Mouse (Mus musculus) heart, adult 2 months (tissue): ENCODE data around the gene Fitm1. TPM values are rescaled to one million over a fixed set of nuclear protein-coding genes. Genes with fewer than 3 reads are reported as not detected.

Experiments
- DNase-seq, 2 experiments: peaks; one replicate each; pipeline ENCODE4 v3.0.0; 2021
- H3K27ac ChIP-seq: fragments of 200-600 bp; 2 replicates; pipeline ENCODE4 v1.8.1; 2022
- H3K27me3 ChIP-seq: fragments of 200-500 bp; 2 replicates; pipeline ENCODE4 v1.6.1; 2012; ENCODE audit warnings: mild to moderate bottlenecking, low read length, inconsistent platforms, mixed read lengths; ENCODE audit not compliant: control insufficient read depth, insufficient read depth
- H3K36me3 ChIP-seq: fragments of 200-500 bp; 2 replicates; pipeline ENCODE4 v1.6.1; 2012; ENCODE audit warnings: low read length, inconsistent platforms; ENCODE audit not compliant: control insufficient read depth, insufficient read depth
- H3K4me1 ChIP-seq: fragments of 200-500 bp; 2 replicates; pipeline ENCODE4 v1.6.1; 2011; ENCODE audit warnings: low read length; ENCODE audit not compliant: control insufficient read depth, insufficient read depth
- H3K4me3 ChIP-seq: fragments of 200-600 bp; 2 replicates; pipeline ENCODE4 v1.8.1; 2022
- H3K79me2 ChIP-seq: fragments of 200-500 bp; replicated peaks from 2 replicates; pipeline ENCODE4 v1.6.1; 2012; ENCODE audit warnings: mild to moderate bottlenecking, inconsistent platforms, low read length, moderate library complexity, mixed read lengths; ENCODE audit not compliant: control insufficient read depth, insufficient read depth
- H3K9ac ChIP-seq: fragments of 200-500 bp; 2 replicates; pipeline ENCODE4 v1.6.1; 2012; ENCODE audit warnings: low read depth, mild to moderate bottlenecking, control low read depth, inconsistent platforms, low read length, mixed read lengths
- CTCF ChIP-seq: fragments of 200-600 bp; IDR thresholded peaks from 2 replicates; pipeline ENCODE4 v1.8.1; 2022; ENCODE audit warnings: antibody characterized with exemption, mild to moderate bottlenecking, moderate library complexity
- EP300 ChIP-seq: fragments of 200-500 bp; IDR thresholded peaks from 2 replicates; pipeline ENCODE4 v1.6.1; 2011; ENCODE audit warnings: low read depth, low read length, control low read depth; ENCODE audit not compliant: insufficient read depth
- POLR2A ChIP-seq: fragments of 200-500 bp; IDR thresholded peaks from 2 replicates; pipeline ENCODE4 v1.6.1; 2011; ENCODE audit warnings: mild to moderate bottlenecking, low read depth, low read length, control low read depth; ENCODE audit not compliant: insufficient read depth
- WGBS: fragments of 180-500 bp; shearing (Covaris S2); methylation state at CpG from one replicate; pipeline ENCODE4 v1.1.7; 2018; 5-methylcytosine and 5-hydroxymethylcytosine counted together
- intact Hi-C: fragments of 180-260 bp; cut with DNase I; formaldehyde crosslinking; loops from one replicate; pipeline ENCODE4 v1.15.1; 2025
- polyA plus RNA-seq: library from polyadenylated mRNA; depleted of rRNA; stranded (reverse); fragments of >200 nt; gene quantifications from 2 replicates; pipeline ENCODE4 v1.2.3, GENCODE M21; 2012
- total RNA-seq, 2 experiments: library from RNA; stranded (reverse); gene quantifications; 2 replicates each; pipeline ENCODE4 v1.2.3; 2021

Fitm1 gene
- total and polyA plus RNA-seq, 3 experiments, result 165 to 403 (median 187) TPM

GRCm38 (mm10) chr14:55603633-55604576 lies 28.5 kb downstream of the Fitm1 start:
- peak overlapping the region; percentile 97 for H3K27ac ChIP-seq
- H3K79me2 ChIP-seq, result no peaks in the 10 kb centered on the region
- H3K27me3 ChIP-seq, result no peaks in the 10 kb centered on the region
- intact Hi-C loops, result loop anchor here (2.0 to 5.0 kb wide), 4 partner anchors 13 to 107 kb away; partner anchors contain the start of genes A730061H03Rik, Dcaf11, Psme2 and Rnf31
- H3K4me3 ChIP-seq, result peak overlapping the region; percentile 71
- H3K9ac ChIP-seq, result peak overlapping the region; percentile 76
- WGBS, result 12% methylated on average over 19 of the region's 19 CpGs
- DNase-seq, result peak; percentile 92 to 93
- TF ChIP-seq EP300 (peak; percentile 90; the same call in 1 of the 2 replicates), POLR2A (peak; percentile 69), CTCF (no peak; the same call in 1 of the 2 replicates)
- H3K4me1 ChIP-seq, result peaks cover 12% of the 10 kb centered on the region
- peaks cover 10% of the 10 kb centered on the region for H3K36me3 ChIP-seq

- H3K4me1 ChIP-seq, result peaks cover 12% of the 10 kb centered on the region
- no peaks in the 10 kb centered on the region for H3K79me2 ChIP-seq
- no peaks in the 10 kb centered on the region for H3K27me3 ChIP-seq
- intact Hi-C loops, result loop anchor here (2.0 to 5.0 kb wide), 3 partner anchors 14 to 108 kb away; partner anchors contain the start of genes Psme2, Rnf31 and Tm9sf1
- no peak for DNase-seq
- no peak for TF ChIP-seq CTCF
- no peak for TF ChIP-seq POLR2A
- no peak for TF ChIP-seq EP300
- H3K9ac ChIP-seq, result peak overlapping the region; percentile 46
- 77% methylated on average over 11 of the region's 11 CpGs for WGBS
- H3K4me3 ChIP-seq, result peak overlapping the region; percentile 71
- peak overlapping the region; percentile 97 for H3K27ac ChIP-seq
- H3K36me3 ChIP-seq, result peaks cover 10% of the 10 kb centered on the region
Measured at GRCm38 (mm10) chr14:55604823-55605222, 29.4 kb downstream of the Fitm1 start.

- Histone ChIP-seq H3K79me2 (no peaks in the 10 kb centered on the region), H3K27me3 (no peaks in the 10 kb centered on the region), H3K36me3 (peaks cover 10% of the 10 kb centered on the region), H3K27ac (no peak overlapping the region), H3K9ac (no peak overlapping the region), H3K4me3 (no peak overlapping the region), H3K4me1 (peaks cover 12% of the 10 kb centered on the region)
- no peak for DNase-seq
- intact Hi-C loops, result loop anchor here (2.0 kb wide), 2 partner anchors 15 to 37 kb away; partner anchors contain the start of genes Psme2, Rnf31 and Tm9sf1
- TF ChIP-seq POLR2A (no peak), EP300 (no peak), CTCF (no peak)
- 76% methylated on average over 16 of the region's 16 CpGs for WGBS
Measured at GRCm38 (mm10) chr14:55605743-55606459, 30.5 kb downstream of the Fitm1 start.

- WGBS, result 92% methylated on average over 6 of the region's 6 CpGs
- no peaks in the 10 kb centered on the region for H3K27me3 ChIP-seq
- TF ChIP-seq EP300 (no peak), CTCF (no peak), POLR2A (no peak)
- intact Hi-C loops, result no loop called here
- H3K9ac ChIP-seq, result no peak overlapping the region
- peaks cover 10% of the 10 kb centered on the region for H3K36me3 ChIP-seq
- H3K4me3 ChIP-seq, result no peak overlapping the region
- H3K79me2 ChIP-seq, result no peaks in the 10 kb centered on the region
- H3K27ac ChIP-seq, result no peak overlapping the region
- no peak for DNase-seq
- H3K4me1 ChIP-seq, result peaks cover 10% of the 10 kb centered on the region
Measured at GRCm38 (mm10) chr14:55608339-55608738, 32.9 kb downstream of the Fitm1 start.

GRCm38 (mm10) chr14:55613346-55613745 lies 37.9 kb downstream of the Fitm1 start:
- TF ChIP-seq POLR2A (no peak), CTCF (no peak), EP300 (no peak)
- intact Hi-C loops, result no loop called here
- no peak overlapping the region for H3K27ac ChIP-seq

More at GRCm38 (mm10) chr14:55613346-55613745, 37.9 kb downstream of the Fitm1 start:
- no peaks in the 10 kb centered on the region for H3K4me1 ChIP-seq
- H3K27me3 ChIP-seq, result no peaks in the 10 kb centered on the region
- DNase-seq, result no peak
- 46% methylated on average over 6 of the region's 6 CpGs for WGBS
- H3K4me3 ChIP-seq, result no peak overlapping the region
- H3K9ac ChIP-seq, result no peak overlapping the region
- H3K36me3 ChIP-seq, result no peaks in the 10 kb centered on the region
- no peaks in the 10 kb centered on the region for H3K79me2 ChIP-seq
